Mouse (Mus musculus) heart, embryonic 12.5 days (tissue): ENCODE measurements around the gene Phlda1. TPM values are rescaled to one million over a fixed set of nuclear protein-coding genes. Genes with fewer than 3 reads are reported as not detected.
A peak's percentile ranks its signal among the peaks of the same experiment; 100 is the strongest.

Experiments used
- ATAC-seq: fragments of 200-750 bp; cut with Nextera tagmentation; 2 replicates; pipeline ENCODE4 v1.8.0; 2017; ENCODE audit warnings: moderate TSS enrichment, moderate library complexity; ENCODE audit not compliant: insufficient number of reproducible peaks, low FRiP score
- H3K27ac ChIP-seq: fragments of 300-500 bp; sonication (generic); 2 replicates; pipeline ENCODE4 v1.5.1; 2016; ENCODE audit warnings: mild to moderate bottlenecking, moderate library complexity; ENCODE audit not compliant: poor library complexity, severe bottlenecking
- H3K27me3 ChIP-seq: fragments of 300-500 bp; sonication (generic); replicated peaks from 2 replicates; pipeline ENCODE4 v1.6.1; 2016; ENCODE audit warnings: mild to moderate bottlenecking, moderate library complexity
- H3K36me3 ChIP-seq: fragments of 300-500 bp; sonication (generic); 2 replicates; pipeline ENCODE4 v1.6.1; 2016; ENCODE audit warnings: mild to moderate bottlenecking, moderate library complexity
- H3K4me1 ChIP-seq: fragments of 300-500 bp; sonication (generic); replicated peaks from 2 replicates; pipeline ENCODE4 v1.6.1; 2016; ENCODE audit warnings: mild to moderate bottlenecking
- H3K4me2 ChIP-seq: fragments of 300-500 bp; sonication (generic); 2 replicates; pipeline ENCODE4 v1.6.1; 2016; ENCODE audit warnings: mild to moderate bottlenecking, moderate library complexity
- H3K4me3 ChIP-seq: fragments of 300-500 bp; sonication (generic); 2 replicates; pipeline ENCODE4 v1.5.1; 2016; ENCODE audit warnings: mild to moderate bottlenecking
- H3K9ac ChIP-seq: fragments of 300-500 bp; sonication (generic); 2 replicates; pipeline ENCODE4 v1.6.1; 2016; ENCODE audit warnings: mild to moderate bottlenecking, moderate library complexity
- H3K9me3 ChIP-seq: fragments of 300-500 bp; sonication (generic); replicated peaks from 2 replicates; pipeline ENCODE4 v1.6.1; 2016; ENCODE audit warnings: mild to moderate bottlenecking, moderate library complexity
- WGBS: fragments of 180-500 bp; shearing (Covaris S2); methylation state at CpG from one replicate; pipeline ENCODE4 v1.1.7; 2016; 5-methylcytosine and 5-hydroxymethylcytosine counted together
- polyA plus RNA-seq: library from polyadenylated mRNA; unstranded; fragments of >200 nt; fragmentation: Nextera tagmentation; extraction: Ambion mirVana; gene quantifications from 2 replicates; pipeline ENCODE4 v1.2.1, GENCODE M21; 2016

Gene Phlda1
- polyA plus RNA-seq, 1 experiment from 2014 or later = 19.8 TPM

DNA sequence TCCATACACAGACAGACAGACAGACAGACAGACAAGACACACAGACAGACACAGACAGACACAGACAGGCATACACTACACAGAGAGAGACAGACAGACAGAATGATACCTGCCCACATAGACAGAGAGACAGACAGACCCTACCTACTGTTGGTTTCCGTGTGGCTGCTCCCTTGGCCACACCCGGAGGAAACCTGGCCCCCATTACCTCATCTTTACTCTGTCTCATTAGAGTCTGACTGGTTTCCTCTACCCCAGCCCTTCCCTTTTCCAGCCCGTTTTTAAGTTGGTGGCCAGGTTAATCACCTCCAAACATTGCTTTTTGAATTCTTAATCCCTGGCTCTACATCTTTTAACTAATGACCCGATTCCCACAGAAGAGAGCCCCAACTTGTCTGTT is 22.2 kb downstream of the Phlda1 start:
- Histone ChIP-seq H3K4me1 (peaks cover 16% of the 10 kb centered on the region), H3K27ac (no peak overlapping the region), H3K36me3 (no peaks in the 10 kb centered on the region), H3K9me3 (no peaks in the 10 kb centered on the region), H3K4me3 (no peak overlapping the region), H3K4me2 (no peak overlapping the region), H3K27me3 (no peaks in the 10 kb centered on the region), H3K9ac (no peak overlapping the region)
- WGBS = 71% methylated on average over 4 of the region's 4 CpGs
- ATAC-seq = no peak

DNA sequence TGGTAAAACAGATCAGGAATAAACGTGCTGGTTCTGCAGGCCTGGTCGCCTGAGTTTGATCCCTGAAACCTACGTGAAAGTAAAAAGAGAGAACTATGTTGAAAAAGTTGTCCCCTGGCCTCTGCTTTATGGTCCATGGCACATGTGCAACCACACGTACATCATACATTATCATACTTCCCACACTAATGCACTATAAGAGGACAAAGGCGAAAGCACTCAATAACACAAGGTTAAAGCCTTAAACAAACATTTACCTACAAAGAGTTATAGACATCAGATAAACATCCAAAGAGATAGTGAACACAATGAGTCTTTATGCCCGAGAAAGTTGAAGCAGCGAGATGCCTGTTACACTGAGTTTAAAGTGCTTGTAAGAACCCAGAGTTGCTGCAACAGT is 24.3 kb downstream of the Phlda1 start:
- H3K4me1 ChIP-seq = peaks cover 16% of the 10 kb centered on the region
- H3K27ac ChIP-seq = no peak overlapping the region
- H3K4me2 ChIP-seq = no peak overlapping the region
- H3K36me3 ChIP-seq = no peaks in the 10 kb centered on the region
- no peak for ATAC-seq
- H3K4me3 ChIP-seq = no peak overlapping the region
- 72% methylated on average over 7 of the region's 7 CpGs for WGBS
- no peaks in the 10 kb centered on the region for H3K9me3 ChIP-seq
- no peaks in the 10 kb centered on the region for H3K27me3 ChIP-seq
- no peak overlapping the region for H3K9ac ChIP-seq

DNA sequence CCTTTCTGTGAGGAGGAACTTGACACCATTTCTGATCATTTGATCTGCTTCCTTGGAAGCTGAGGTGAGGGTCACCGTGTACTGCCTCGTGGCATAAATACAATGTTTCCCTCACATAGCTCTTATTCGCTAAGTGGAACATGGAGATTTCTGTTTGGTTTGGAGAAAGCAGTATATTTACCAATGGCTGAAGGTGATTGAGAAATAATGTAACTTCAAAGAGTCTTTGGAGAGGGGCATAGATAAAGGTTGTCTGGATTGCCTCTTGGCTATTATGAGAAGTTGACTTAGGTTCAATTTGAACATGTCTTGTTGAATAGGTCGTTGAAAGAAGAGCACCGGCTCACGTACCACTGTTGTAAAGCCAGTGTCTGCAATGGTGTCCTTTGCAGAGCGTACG is 28.6 kb downstream of the Phlda1 start:
- H3K27ac ChIP-seq = no peak overlapping the region
- no peaks in the 10 kb centered on the region for H3K27me3 ChIP-seq
- H3K36me3 ChIP-seq = no peaks in the 10 kb centered on the region
- no peak overlapping the region for H3K4me2 ChIP-seq
- no peak overlapping the region for H3K9ac ChIP-seq
- no peak overlapping the region for H3K4me3 ChIP-seq
- 79% methylated on average over 8 of the region's 8 CpGs for WGBS
- H3K9me3 ChIP-seq = no peaks in the 10 kb centered on the region
- no peak for ATAC-seq
- peaks cover 16% of the 10 kb centered on the region for H3K4me1 ChIP-seq

DNA sequence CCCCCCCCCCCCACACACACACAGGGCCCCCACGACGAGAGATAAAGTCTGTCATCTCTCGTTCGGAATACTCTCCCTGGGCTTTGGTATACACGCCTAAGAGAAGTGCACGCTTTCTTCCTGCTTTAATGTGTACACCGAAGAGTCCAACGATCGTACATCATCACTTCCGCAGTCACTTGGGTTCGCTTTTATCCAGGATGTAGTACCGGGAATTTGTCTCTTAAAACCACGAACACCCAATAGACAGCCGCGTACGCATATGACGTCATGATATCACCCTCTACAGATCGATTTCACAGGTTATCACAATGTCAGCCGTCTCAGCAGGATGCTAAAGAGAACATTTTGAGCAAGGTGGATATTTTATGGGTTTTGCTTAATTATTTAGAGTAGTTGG is 31.3 kb downstream of the Phlda1 start:
- Histone ChIP-seq H3K27ac (no peak overlapping the region), H3K9me3 (no peaks in the 10 kb centered on the region), H3K9ac (peak overlapping the region; percentile 43; the same call in 1 of the 2 replicates), H3K27me3 (no peaks in the 10 kb centered on the region), H3K4me2 (peak overlapping the region; percentile 62), H3K4me1 (peaks cover 18% of the 10 kb centered on the region), H3K4me3 (peak overlapping the region; percentile 28), H3K36me3 (no peaks in the 10 kb centered on the region)
- 66% methylated on average over 19 of the region's 19 CpGs for WGBS
- no peak for ATAC-seq

DNA sequence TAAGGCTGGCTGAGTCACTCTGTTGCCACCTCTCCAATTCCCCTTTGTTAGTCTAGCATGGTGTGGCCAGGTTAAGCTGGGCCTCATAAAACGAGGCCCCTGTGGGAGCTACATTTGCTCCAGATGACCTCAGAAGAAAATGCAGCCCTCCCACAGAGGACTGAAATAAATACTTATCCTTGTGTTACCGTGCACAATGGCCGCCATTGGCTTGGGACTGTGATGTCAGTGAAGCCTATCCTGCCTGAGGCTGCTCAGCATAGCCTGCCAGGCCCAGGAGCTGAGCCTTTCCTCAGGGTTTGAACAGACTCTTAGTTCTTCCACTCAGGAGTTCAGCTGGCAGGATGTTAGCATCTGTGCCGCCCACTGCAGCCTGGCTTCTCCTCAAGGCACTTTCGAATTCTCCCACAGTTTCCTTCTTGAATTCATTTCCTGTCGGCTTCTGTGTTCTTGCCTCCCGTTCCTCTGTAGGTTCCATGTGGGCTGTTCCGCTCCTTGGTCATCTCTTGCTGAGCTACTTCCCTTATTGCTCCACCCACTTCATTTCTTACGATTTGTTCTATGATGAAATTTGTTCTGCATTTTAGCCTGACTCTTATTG is 33.7 kb downstream of the Phlda1 start:
- 36% methylated on average over 9 of the region's 9 CpGs for WGBS
- H3K4me3 ChIP-seq = no peak overlapping the region
- no peak for ATAC-seq
- H3K4me2 ChIP-seq = no peak overlapping the region
- H3K4me1 ChIP-seq = peaks cover 37% of the 10 kb centered on the region
- H3K27ac ChIP-seq = no peak overlapping the region; the same call in none of the 2 replicates
- H3K27me3 ChIP-seq = no peaks in the 10 kb centered on the region
- H3K36me3 ChIP-seq = no peaks in the 10 kb centered on the region
- H3K9ac ChIP-seq = no peak overlapping the region
- no peaks in the 10 kb centered on the region for H3K9me3 ChIP-seq

DNA sequence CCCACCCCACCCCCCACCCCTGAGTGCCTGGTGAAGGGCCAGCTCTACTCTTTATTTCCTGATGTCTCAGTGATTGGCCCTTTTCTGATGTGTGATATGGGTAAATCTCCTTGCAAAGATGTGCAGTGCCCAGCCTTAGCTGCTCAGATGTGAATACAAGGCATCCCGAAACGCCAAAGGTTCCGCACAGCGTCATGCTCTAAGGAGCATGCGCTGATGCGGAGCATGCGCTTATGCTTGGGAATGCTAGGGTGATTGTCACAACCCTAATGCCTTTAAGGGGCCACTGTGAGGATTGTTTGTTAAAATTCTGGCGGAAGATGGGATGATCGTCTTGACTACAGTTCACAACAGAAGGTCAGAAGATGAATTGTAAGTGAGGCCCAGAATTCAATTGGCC is 34.6 kb downstream of the Phlda1 start:
- WGBS = 94% methylated on average over 9 of the region's 9 CpGs
- H3K27ac ChIP-seq = no peak overlapping the region
- no peak overlapping the region for H3K4me3 ChIP-seq
- ATAC-seq = no peak
- H3K4me1 ChIP-seq = peaks cover 37% of the 10 kb centered on the region
- no peaks in the 10 kb centered on the region for H3K27me3 ChIP-seq
- no peaks in the 10 kb centered on the region for H3K9me3 ChIP-seq
- H3K9ac ChIP-seq = no peak overlapping the region
- H3K36me3 ChIP-seq = no peaks in the 10 kb centered on the region
- no peak overlapping the region for H3K4me2 ChIP-seq

DNA sequence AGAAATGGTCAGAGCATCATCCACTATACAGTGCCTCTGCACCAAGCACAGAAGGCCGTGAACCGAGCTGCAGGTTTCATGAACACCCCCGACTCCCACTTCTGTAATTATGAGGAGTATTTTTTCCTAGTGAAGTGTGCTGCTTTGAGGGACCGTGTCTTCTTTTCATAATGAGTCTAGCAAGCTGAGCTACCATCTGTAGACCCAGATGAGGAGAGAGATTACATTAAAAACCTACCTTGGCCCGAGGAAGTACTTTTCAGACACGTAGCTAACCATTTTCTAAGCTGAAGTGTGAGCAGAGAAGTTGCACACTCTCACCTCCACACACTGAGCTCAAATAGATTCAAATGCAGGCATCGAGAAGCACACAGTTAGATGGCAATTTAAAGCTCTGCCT is 37.0 kb downstream of the Phlda1 start:
- H3K4me2 ChIP-seq = no peak overlapping the region
- no peak overlapping the region for H3K27ac ChIP-seq
- no peak overlapping the region for H3K9ac ChIP-seq
- 81% methylated on average over 7 of the region's 7 CpGs for WGBS
- H3K36me3 ChIP-seq = no peaks in the 10 kb centered on the region
- no peak for ATAC-seq
- H3K9me3 ChIP-seq = no peaks in the 10 kb centered on the region
- peaks cover 36% of the 10 kb centered on the region for H3K4me1 ChIP-seq
- H3K27me3 ChIP-seq = no peaks in the 10 kb centered on the region
- H3K4me3 ChIP-seq = no peak overlapping the region

DNA sequence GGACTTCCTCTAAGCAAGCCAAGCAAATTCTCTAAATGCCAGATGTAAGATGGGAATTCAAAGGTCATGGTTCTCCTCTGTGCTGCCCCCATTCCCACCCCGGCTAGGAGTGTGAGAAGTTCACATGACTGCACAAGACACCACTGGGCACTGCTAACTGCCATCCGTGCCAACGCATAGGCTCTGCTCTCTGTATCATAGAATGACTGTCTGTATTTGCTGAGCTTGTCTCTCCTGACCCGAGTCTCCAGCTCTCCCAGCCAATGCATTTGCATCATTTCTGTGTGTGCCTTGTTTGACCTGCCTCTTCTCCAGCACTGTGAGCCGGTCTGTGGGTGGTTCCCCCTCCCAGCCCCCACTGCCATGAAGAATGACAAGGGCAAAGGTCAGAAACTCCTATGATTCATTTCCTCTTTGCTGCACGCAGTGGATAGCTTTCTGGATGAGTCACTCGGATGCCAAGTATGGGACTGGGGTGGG is 37.7 kb downstream of the Phlda1 start:
- Histone ChIP-seq H3K4me2 (no peak overlapping the region), H3K27ac (no peak overlapping the region), H3K36me3 (no peaks in the 10 kb centered on the region), H3K4me1 (peaks cover 38% of the 10 kb centered on the region), H3K27me3 (no peaks in the 10 kb centered on the region), H3K9ac (no peak overlapping the region), H3K9me3 (no peaks in the 10 kb centered on the region), H3K4me3 (no peak overlapping the region)
- 27% methylated on average over 7 of the region's 7 CpGs for WGBS
- peak; percentile 60 for ATAC-seq

DNA sequence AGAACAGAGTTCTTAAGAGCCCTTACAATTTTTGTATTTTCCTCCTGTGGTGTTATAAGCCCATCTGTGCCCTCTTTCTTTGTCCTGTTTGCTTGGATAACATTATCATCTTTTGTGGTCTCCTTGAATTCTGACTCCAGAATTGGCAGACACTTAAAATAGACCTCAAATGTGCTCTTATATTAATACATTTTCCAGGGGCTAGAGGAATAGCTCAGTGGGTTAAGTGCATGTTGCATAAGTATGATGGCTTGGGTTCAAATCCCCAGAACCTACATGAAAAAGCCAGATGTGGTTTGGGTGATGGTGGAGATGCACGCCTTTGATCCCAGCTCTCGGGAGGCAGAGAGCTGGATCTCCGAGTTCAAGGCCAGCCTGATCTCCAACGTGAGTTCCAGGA is 38.2 kb downstream of the Phlda1 start:
- Histone ChIP-seq H3K9me3 (no peaks in the 10 kb centered on the region), H3K27ac (no peak overlapping the region), H3K4me3 (no peak overlapping the region), H3K27me3 (no peaks in the 10 kb centered on the region), H3K4me2 (no peak overlapping the region), H3K4me1 (peaks cover 34% of the 10 kb centered on the region), H3K9ac (no peak overlapping the region), H3K36me3 (no peaks in the 10 kb centered on the region)
- WGBS = 64% methylated on average over 4 of the region's 4 CpGs
- no peak for ATAC-seq

DNA sequence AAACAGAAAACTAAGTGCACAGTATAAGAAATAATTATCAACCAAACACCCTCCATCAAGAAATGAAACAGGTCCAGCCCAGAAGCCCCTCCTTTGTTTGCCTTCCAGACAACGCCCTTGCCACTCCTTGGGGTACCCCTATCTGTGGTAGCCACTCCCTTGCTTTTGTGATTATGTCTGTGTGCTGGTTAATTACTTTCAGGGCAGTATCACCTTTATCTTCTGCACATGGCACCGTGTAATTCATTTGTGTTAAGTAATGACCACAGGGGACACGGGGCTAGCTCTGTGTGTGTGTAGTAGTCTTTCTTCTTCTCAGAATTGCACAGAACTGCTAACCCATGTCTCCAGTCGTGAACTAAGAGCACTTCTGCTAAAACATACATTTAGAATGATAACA is 39.6 kb downstream of the Phlda1 start:
- no peak overlapping the region for H3K4me3 ChIP-seq
- no peaks in the 10 kb centered on the region for H3K9me3 ChIP-seq
- no peak overlapping the region for H3K27ac ChIP-seq
- H3K9ac ChIP-seq = no peak overlapping the region
- no peak for ATAC-seq
- H3K36me3 ChIP-seq = no peaks in the 10 kb centered on the region
- H3K4me1 ChIP-seq = peaks cover 28% of the 10 kb centered on the region
- 67% methylated on average over 4 of the region's 4 CpGs for WGBS
- H3K4me2 ChIP-seq = no peak overlapping the region
- H3K27me3 ChIP-seq = no peaks in the 10 kb centered on the region

DNA sequence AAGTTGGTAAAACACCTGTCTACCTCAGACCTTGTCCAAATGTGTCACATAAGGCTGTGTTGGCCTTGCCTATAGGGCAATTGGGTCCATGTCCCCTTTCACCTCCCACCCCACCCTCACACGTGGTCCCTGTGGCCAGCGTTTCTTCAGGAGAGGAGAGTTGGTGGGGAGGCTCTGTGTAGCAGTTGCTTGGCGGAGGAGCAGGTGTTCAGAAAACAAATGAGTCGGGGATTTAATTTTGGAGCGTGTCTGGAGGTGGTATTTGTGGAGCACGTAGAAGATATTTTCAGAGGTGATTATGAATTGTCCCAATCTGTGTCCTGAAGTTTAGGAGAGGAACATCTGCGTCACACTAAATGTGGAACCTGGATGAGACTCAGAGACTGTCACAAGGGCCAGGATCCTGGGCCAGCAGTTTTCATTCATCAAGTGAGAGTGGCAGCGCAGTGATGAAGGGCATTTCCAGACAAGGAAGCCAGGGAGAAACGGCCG is 41.8 kb downstream of the Phlda1 start:
- 0 out of 2 replicates have a peak, but pooled peaks cover 2% of the 10 kb centered on the region for H3K9me3 ChIP-seq
- H3K4me2 ChIP-seq = no peak overlapping the region
- WGBS = 69% methylated on average over 10 of the region's 10 CpGs
- H3K9ac ChIP-seq = peak overlapping the region; percentile 30; the same call in 1 of the 2 replicates
- H3K27me3 ChIP-seq = no peaks in the 10 kb centered on the region
- H3K4me1 ChIP-seq = peaks cover 28% of the 10 kb centered on the region
- no peak overlapping the region for H3K27ac ChIP-seq
- no peak for ATAC-seq
- H3K4me3 ChIP-seq = no peak overlapping the region
- H3K36me3 ChIP-seq = no peaks in the 10 kb centered on the region
